Mouse (Mus musculus) embryonic facial prominence, embryonic 11.5 days (tissue): ENCODE results near the gene Strip1. TPM values are rescaled to one million over a fixed set of nuclear protein-coding genes. Genes with fewer than 3 reads are reported as not detected.

Source experiments
- ATAC-seq: fragments of 200-750 bp; cut with Nextera tagmentation; replicated peaks from 2 replicates; pipeline ENCODE4 v1.8.0; 2017; ENCODE audit warnings: low read depth; ENCODE audit not compliant: insufficient number of reproducible peaks, low FRiP score, low TSS enrichment
- DNase-seq: peaks from one replicate; pipeline ENCODE4 v3.0.0-alpha.2; 2015; ENCODE audit warnings: low spot score
- H3K27ac ChIP-seq: fragments of 300-500 bp; sonication (generic); replicated peaks from 2 replicates; pipeline ENCODE4 v1.5.1; 2014; ENCODE audit warnings: mild to moderate bottlenecking, low read depth, low read length, control low read depth
- H3K27me3 ChIP-seq: fragments of 300-500 bp; sonication (generic); 2 replicates; pipeline ENCODE4 v1.6.1; 2014; ENCODE audit warnings: mild to moderate bottlenecking, low read length, moderate library complexity, mixed read lengths; ENCODE audit not compliant: control insufficient read depth, insufficient read depth
- H3K36me3 ChIP-seq: fragments of 300-500 bp; sonication (generic); replicated peaks from 2 replicates; pipeline ENCODE4 v1.6.1; 2014; ENCODE audit warnings: low read depth, mild to moderate bottlenecking, low read length, moderate library complexity, mixed read lengths; ENCODE audit not compliant: control insufficient read depth, insufficient read depth
- H3K4me1 ChIP-seq: fragments of 300-500 bp; sonication (generic); 2 replicates; pipeline ENCODE4 v1.6.1; 2014; ENCODE audit warnings: low read length, mixed read lengths; ENCODE audit not compliant: control insufficient read depth, insufficient read depth
- H3K4me2 ChIP-seq: fragments of 300-500 bp; sonication (generic); 2 replicates; pipeline ENCODE4 v1.6.1; 2014; ENCODE audit warnings: low read depth, mild to moderate bottlenecking, control low read depth, low read length, moderate library complexity
- H3K4me3 ChIP-seq: fragments of 300-500 bp; sonication (generic); 2 replicates; pipeline ENCODE4 v1.5.1; 2014; ENCODE audit warnings: low read depth, low read length, control low read depth
- H3K9ac ChIP-seq: fragments of 300-500 bp; sonication (generic); replicated peaks from 2 replicates; pipeline ENCODE4 v1.6.1; 2014; ENCODE audit warnings: mild to moderate bottlenecking, control low read depth, low read length
- H3K9me3 ChIP-seq: fragments of 300-500 bp; sonication (generic); replicated peaks from 2 replicates; pipeline ENCODE4 v1.6.1; 2016; ENCODE audit warnings: mild to moderate bottlenecking, low read length, inconsistent platforms, mixed read lengths; ENCODE audit not compliant: control insufficient read depth
- WGBS: fragments of 180-500 bp; shearing (Covaris S2); extraction: QIAGEN DNeasy Blood & Tissue Kit; methylation state at CpG from one replicate; pipeline ENCODE4 v1.1.7; 2014; 5-methylcytosine and 5-hydroxymethylcytosine counted together
- polyA plus RNA-seq: library from polyadenylated mRNA; unstranded; fragments of >200 nt; fragmentation: Nextera tagmentation; extraction: Ambion mirVana; gene quantifications from 2 replicates; pipeline ENCODE4 v1.2.1, GENCODE M21; 2014

Gene Strip1
- polyA plus RNA-seq, 1 experiment from 2014 or later, result 75.0 TPM

DNA sequence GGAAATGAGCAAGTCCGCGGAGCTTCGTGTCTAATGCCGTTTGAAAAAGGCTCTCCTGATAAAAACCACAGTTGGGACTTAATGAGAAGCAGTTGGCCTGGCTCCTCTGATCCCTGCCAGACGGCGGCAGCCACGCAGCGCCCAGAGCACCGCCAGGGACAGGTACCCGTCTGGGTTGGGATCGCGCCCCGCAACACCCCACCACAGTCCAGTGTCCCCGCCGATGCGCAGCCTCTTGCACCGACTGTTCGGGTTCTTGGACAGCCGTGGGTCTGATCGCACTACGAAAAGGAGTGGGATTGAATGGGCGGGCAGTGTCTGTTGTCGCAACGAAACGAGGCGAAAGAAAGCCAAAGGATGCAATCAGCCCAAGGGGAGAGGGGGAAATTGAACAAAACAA, 34.9 kb downstream of the Strip1 start:
- Histone ChIP-seq H3K27me3 (peaks cover 41% of the 10 kb centered on the region), H3K36me3 (no peaks in the 10 kb centered on the region), H3K4me3 (peak overlapping the region; percentile 56), H3K4me2 (peak overlapping the region; percentile 73), H3K9me3 (no peaks in the 10 kb centered on the region), H3K27ac (0 out of 2 replicates have a peak overlapping the region, but pooled peaks have one; percentile 62), H3K9ac (peak overlapping the region; percentile 75), H3K4me1 (no peaks in the 10 kb centered on the region; the same call in 1 of the 2 replicates)
- WGBS, result 1% methylated on average over 26 of the region's 26 CpGs
- ATAC-seq, result no peak
- peak; percentile 69 for DNase-seq

DNA sequence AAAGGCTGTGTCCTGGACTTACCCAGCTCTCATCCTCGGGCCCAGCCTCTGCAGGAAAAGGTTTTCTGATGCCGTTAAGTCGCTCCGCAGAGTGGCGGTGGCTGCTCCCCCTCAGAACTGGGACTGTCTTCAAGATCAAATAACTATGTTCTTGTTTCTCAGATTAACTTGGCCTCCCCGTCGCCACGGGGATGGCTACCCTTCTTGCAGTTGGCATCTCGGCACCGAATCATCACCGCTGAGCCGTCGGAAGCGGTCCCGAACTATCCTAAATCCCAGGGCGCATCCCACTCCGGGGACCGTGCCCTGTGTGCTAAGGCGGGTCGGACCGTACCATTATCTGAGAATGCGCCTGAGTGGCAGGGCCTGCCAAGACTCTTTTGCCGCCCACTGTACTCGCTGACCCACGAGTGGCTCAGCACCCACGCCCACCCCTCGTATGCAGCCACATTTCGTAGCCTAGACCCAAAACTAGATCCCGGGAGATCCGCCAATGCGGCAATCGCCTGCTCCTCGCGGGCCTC, 35.5 kb downstream of the Strip1 start:
- peak overlapping the region; percentile 73 for H3K4me2 ChIP-seq
- peak; percentile 50 for DNase-seq

DNA sequence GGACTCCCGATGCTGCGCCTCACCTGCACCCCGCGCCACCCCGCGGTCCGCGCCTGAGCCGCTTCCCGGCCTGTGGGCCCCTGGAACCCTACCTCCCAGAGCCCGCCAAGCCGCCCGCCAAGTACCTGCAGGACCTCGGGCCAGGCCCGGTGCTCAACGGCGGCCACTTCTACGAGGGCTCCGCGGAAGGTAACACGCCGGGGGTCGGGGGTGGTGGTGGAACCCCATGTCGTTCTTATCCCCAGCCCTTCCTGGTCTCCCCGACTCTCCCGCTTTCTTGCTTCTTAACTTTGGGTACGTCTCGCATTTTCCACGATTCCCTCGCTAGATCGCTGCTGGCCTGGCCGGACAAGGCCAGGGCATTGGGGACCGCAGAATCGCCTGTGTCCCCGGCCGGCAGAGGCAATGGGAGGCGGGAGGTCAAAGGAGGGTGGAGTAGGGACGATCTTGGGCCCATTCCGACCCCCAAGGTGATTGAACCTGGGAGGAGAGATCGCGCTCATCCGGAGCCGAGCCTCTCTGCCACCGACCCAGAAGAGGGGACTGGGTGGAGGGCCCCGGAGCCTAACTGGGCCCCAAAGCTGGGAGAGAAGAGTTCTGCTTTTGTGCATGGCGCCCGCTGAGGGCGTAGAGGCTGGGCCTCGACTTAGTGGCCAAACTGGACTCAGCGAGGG, 36.1 kb downstream of the Strip1 start:
- DNase-seq (no peak), ATAC-seq (peak; percentile 13; the same call in 1 of the 2 replicates)
- Histone ChIP-seq H3K27ac (peak overlapping the region; percentile 85), H3K9me3 (no peaks in the 10 kb centered on the region), H3K27me3 (peaks cover 41% of the 10 kb centered on the region), H3K9ac (peak overlapping the region; percentile 75), H3K4me3 (peak overlapping the region; percentile 56), H3K4me1 (no peaks in the 10 kb centered on the region; the same call in 1 of the 2 replicates), H3K36me3 (no peaks in the 10 kb centered on the region), H3K4me2 (peak overlapping the region; percentile 73)
- WGBS, result 1% methylated on average over 50 of the region's 50 CpGs

More for the DNA sequence above, 35.5 kb downstream of the Strip1 start:
- Histone ChIP-seq H3K9ac (peak overlapping the region; percentile 75), H3K27me3 (peaks cover 41% of the 10 kb centered on the region), H3K4me1 (no peaks in the 10 kb centered on the region; the same call in 1 of the 2 replicates), H3K4me3 (peak overlapping the region; percentile 56), H3K36me3 (no peaks in the 10 kb centered on the region), H3K9me3 (no peaks in the 10 kb centered on the region), H3K27ac (peak overlapping the region; percentile 85)
- WGBS, result under 1% methylated on average over 34 of the region's 34 CpGs
- no peak for ATAC-seq

DNA sequence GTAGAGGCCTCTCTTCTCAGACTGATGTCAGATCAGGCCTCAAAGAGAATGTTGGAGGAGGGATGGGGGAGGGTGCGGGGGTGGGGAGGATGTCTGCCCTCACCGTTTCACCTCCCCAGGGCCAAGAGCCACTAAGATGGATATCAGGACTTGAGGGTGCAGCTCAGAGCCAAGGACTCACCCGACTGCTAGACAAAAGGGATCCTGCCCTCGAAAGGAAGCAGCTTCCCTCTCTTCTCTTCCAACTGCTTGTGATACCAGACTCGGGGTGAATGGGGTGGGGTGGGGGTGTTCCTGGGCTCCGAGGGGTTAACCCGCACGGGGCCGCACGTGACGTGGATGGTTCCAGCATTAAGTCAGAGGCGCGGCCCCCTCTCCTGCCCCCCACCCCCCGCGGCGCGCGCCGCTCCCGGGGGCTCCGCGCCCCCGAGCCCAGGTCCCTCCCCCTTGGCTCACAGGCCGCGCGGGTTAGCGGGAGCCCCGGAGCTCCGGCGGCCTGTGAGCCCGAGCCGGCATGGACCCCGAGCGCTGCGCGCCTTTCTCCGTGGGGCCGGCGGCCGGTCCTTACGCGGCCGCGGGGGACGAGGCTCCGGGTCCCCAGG, 36.7 kb downstream of the Strip1 start, which contains the start of gene Alx3:
TSS of gene Alx3 (plus strand) at position 370 of the 602 bp plus-strand sequence.
- peak; percentile 68 for DNase-seq
- Histone ChIP-seq H3K4me3 (peak within 1 kb of the TSS; percentile 56), H3K4me2 (peak within 1 kb of the TSS; percentile 73), H3K4me1 (no peaks in the 10 kb centered on the region; the same call in 1 of the 2 replicates), H3K36me3 (no peaks in the 10 kb centered on the region), H3K27ac (peak within 1 kb of the TSS; percentile 85), H3K9ac (peak within 1 kb of the TSS; percentile 75), H3K9me3 (no peaks in the 10 kb centered on the region), H3K27me3 (peaks cover 41% of the 10 kb centered on the region)
- WGBS, result under 1% methylated on average over 40 of the region's 46 CpGs
- peak; percentile 56 for ATAC-seq

DNA sequence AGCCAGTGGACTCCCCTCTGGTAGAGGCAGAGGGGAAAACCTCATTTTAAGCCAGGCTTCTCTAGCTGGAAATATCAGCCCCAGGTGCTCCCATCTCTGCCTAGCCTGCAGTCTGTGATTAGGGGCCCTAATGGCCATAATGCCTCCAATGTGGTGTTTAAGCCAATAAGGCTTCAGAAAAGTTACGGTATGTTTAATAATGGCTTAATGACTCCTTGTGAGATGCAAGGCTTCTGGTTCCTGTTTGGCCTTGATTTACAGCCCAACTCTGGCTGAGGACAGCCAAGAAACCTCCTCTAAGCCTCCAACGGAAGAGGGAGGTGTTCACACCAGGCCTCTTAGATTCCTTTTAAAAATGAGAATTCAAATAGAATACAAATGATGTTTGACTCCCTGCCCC, 37.9 kb downstream of the Strip1 start:
- DNase-seq (no peak), ATAC-seq (no peak)
- H3K9me3 ChIP-seq, result no peaks in the 10 kb centered on the region
- no peaks in the 10 kb centered on the region; the same call in 1 of the 2 replicates for H3K4me1 ChIP-seq
- no peak overlapping the region for H3K27ac ChIP-seq
- H3K36me3 ChIP-seq, result no peaks in the 10 kb centered on the region
- H3K9ac ChIP-seq, result no peak overlapping the region; the same call in 1 of the 2 replicates
- no peak overlapping the region for H3K4me3 ChIP-seq
- no peak overlapping the region for H3K4me2 ChIP-seq
- 39% methylated on average over 2 of the region's 2 CpGs for WGBS
- peaks cover 35% of the 10 kb centered on the region for H3K27me3 ChIP-seq

DNA sequence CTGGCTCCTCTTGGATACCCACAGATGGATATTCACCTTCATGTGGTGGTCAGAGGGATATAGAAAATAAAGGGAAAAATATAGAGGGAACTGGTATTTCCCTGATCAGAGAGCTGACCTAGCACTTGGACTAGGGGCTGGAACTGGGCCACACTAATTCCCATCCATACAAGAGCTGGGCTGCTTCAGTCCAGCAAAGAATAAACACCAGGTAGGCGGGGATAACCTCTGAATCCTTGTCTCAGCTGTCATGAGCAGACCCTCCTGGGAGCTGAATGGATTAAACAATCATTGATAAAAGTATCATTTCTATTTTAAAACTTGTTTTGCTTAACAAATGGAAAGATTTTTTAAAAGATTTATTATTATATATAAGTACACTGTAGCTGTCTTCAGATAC, 39.9 kb downstream of the Strip1 start:
- no peaks in the 10 kb centered on the region for H3K36me3 ChIP-seq
- H3K27me3 ChIP-seq, result peaks cover 27% of the 10 kb centered on the region
- H3K4me3 ChIP-seq, result no peak overlapping the region
- no peak overlapping the region for H3K27ac ChIP-seq
- WGBS, result 43% methylated on average over 1 of the region's 1 CpGs
- no peak overlapping the region for H3K4me2 ChIP-seq
- H3K9ac ChIP-seq, result no peak overlapping the region
- no peaks in the 10 kb centered on the region; the same call in 1 of the 2 replicates for H3K4me1 ChIP-seq
- no peaks in the 10 kb centered on the region for H3K9me3 ChIP-seq
- ATAC-seq (no peak), DNase-seq (no peak)

DNA sequence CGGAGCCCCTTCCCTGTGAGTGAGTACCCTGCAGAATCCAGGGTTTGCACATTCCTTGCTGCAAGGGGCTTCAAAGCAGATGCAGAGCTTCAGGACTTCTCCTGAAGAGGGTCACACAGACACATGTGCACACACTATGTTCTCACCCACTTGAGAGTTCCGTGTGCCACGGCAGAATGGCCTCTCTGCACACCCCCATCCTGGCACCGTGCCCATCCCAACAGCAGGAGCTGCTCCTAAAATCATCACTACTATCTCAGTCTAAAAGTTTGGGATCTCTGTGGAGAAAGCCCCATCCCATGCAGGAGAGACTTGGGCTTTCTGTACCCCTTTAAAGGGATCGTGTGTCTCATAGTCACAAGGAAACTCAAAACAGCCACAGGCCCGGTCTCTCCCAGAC, 45.0 kb downstream of the Strip1 start:
- DNase-seq, result no peak
- Histone ChIP-seq H3K36me3 (no peaks in the 10 kb centered on the region), H3K4me3 (no peak overlapping the region), H3K9ac (no peak overlapping the region), H3K4me2 (no peak overlapping the region), H3K4me1 (peaks cover 5% of the 10 kb centered on the region), H3K27me3 (peaks cover 24% of the 10 kb centered on the region), H3K27ac (no peak overlapping the region), H3K9me3 (no peaks in the 10 kb centered on the region)
- whole genome bisulfite sequencing, result 70% methylated on average over 6 of the region's 6 CpGs
- ATAC-seq, result no peak

DNA sequence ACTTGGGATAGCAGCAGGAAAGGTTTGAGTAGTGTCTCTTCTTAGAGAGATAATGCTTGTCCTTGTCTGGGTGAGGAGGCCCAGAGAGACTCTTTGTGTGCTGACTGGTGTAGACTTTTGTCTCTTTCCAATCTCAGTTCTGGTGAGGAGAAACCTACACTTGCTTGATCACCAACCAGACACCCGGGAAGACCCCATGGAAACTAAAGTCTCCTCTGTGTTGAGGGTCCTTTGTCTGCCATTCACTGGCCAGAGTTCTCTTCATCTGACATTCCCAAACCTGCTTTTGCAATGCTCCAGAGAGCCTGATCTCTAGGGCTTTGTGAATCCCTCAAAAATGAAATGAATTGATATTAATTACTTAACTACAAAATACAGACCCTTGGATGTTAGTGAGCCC, 47.6 kb downstream of the Strip1 start:
- 0% methylated on average over 1 of the region's 1 CpGs for WGBS
- no peaks in the 10 kb centered on the region for H3K36me3 ChIP-seq
- no peak overlapping the region; the same call in 1 of the 2 replicates for H3K27ac ChIP-seq
- H3K9ac ChIP-seq, result no peak overlapping the region
- no peak for ATAC-seq
- peaks cover 5% of the 10 kb centered on the region for H3K4me1 ChIP-seq
- H3K4me2 ChIP-seq, result no peak overlapping the region
- H3K9me3 ChIP-seq, result no peaks in the 10 kb centered on the region
- H3K27me3 ChIP-seq, result peaks cover 30% of the 10 kb centered on the region
- DNase-seq, result no peak
- H3K4me3 ChIP-seq, result no peak overlapping the region
